ENCODE assay signal across 16 mouse cellular contexts in the genomic region with DNA sequence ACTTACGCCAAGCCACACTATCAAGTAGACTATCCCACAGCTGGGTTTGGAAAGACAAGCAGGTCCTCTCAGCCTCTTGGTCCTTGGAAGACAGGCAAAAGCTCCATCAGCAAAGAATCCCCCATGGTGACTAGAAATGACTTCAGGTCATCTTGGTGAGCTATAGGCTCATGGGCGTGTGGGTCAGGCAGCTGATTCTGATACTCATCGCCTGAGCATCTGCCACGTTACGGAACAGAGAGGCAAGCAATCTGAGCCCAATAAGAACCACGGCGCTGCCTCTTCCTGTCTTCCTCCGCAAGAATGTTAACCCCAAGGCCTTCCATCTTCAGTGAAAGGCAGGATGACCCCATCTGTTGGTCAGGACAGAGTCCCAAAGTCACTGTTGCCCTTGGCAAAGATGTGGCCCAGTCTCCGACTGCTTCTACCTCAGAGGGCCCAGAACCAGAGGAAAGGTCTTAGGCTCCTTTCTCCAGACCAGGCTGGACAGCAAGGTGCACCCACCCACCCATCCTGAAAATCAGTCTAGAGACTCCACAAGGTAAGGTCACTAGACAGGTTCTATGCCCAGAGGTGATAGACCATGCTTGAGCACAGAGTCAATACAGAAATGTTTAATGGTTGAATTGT. TPM values are rescaled to one million over a fixed set of nuclear protein-coding genes. Genes with fewer than 3 reads are reported as not detected.
DNase-seq lines count a peak whose midpoint lies in the region; ATAC-seq and TF ChIP-seq lines count a peak whose summit lies in the region.
"Had no signal": no experiment of that assay in that cellular context is flagged by ENCODE, and none has a peak within 500 bp of the region (broad histone marks: within the 10 kb centered on the region; RNA-seq: fewer than 3 reads in every experiment).

No protein-coding gene starts in this region.

- peaks cover 12% of the 10 kb centered on the region for H3K36me3 ChIP-seq in kidney, embryonic 15.5 days
- H3K36me3 ChIP-seq in kidney, adult 2 months (ENCODE audit: control insufficient read depth, insufficient read depth, low read length): no peaks in the 10 kb centered on the region; the same call in 1 of the 2 replicates
- no peaks in the 10 kb centered on the region for H3K36me3 ChIP-seq in intestine, embryonic 16.5 days (ENCODE audit: control insufficient read depth, insufficient read depth, low read length)
- H3K36me3 ChIP-seq in liver, embryonic 15.5 days (replicated peaks): peaks cover 59% of the 10 kb centered on the region
- no peaks in the 10 kb centered on the region for H3K36me3 ChIP-seq in stomach, postnatal 0 days (ENCODE audit: control insufficient read depth, insufficient read depth, low read length)
- no peaks in the 10 kb centered on the region; the same call in 1 of the 2 replicates for H3K36me3 ChIP-seq in midbrain, embryonic 11.5 days (ENCODE audit: control insufficient read depth, insufficient read depth, low read length)

- no peak for ATAC-seq in kidney, embryonic 15.5 days (replicated peaks; ENCODE audit: low FRiP score)
- no peak for ATAC-seq in intestine, embryonic 16.5 days
- ATAC-seq in liver, embryonic 15.5 days (ENCODE audit: insufficient read depth): no peak
- no peak for ATAC-seq in stomach, postnatal 0 days (ENCODE audit: low FRiP score, low TSS enrichment)
- no peak for ATAC-seq in midbrain, embryonic 11.5 days (ENCODE audit: low FRiP score)
- ATAC-seq: hindbrain, embryonic 16.5 days; Patski had no signal

- WGBS in kidney, embryonic 15.5 days: 91% methylated on average over 9 of the region's 9 CpGs
- 85% methylated on average over 9 of the region's 9 CpGs for WGBS in kidney, adult 2 months
- WGBS in intestine, embryonic 16.5 days: 92% methylated on average over 9 of the region's 9 CpGs
- WGBS in liver, embryonic 15.5 days (ENCODE audit: insufficient replicate concordance): 83% methylated on average over 9 of the region's 9 CpGs
- WGBS in stomach, postnatal 0 days: 94% methylated on average over 9 of the region's 9 CpGs
- 93% methylated on average over 9 of the region's 9 CpGs for WGBS in midbrain, embryonic 11.5 days

- no peak overlapping the region for H3K4me2 ChIP-seq in kidney, embryonic 15.5 days
- H3K4me2 ChIP-seq in intestine, embryonic 16.5 days (ENCODE audit: low read depth, low read length): no peak overlapping the region
- H3K4me2 ChIP-seq in liver, embryonic 15.5 days: no peak overlapping the region
- H3K4me2 ChIP-seq in stomach, postnatal 0 days (replicated peaks; ENCODE audit: low read depth): no peak overlapping the region
- no peak overlapping the region for H3K4me2 ChIP-seq in midbrain, embryonic 11.5 days
- H3K4me2 ChIP-seq: forebrain, embryonic 13.5 days; lung, embryonic 14.5 days had no signal

- peak overlapping the region; percentile 45; the same call in 1 of the 2 replicates for H3K27ac ChIP-seq in kidney, embryonic 15.5 days
- no peak overlapping the region for H3K27ac ChIP-seq in kidney, adult 2 months (ENCODE audit: insufficient read depth, low read depth, low read length)
- peak overlapping the region; percentile 92 for H3K27ac ChIP-seq in intestine, embryonic 16.5 days (ENCODE audit: low read length)
- H3K27ac ChIP-seq in liver, embryonic 15.5 days (replicated peaks): peak overlapping the region; percentile 96
- H3K27ac ChIP-seq in stomach, postnatal 0 days (replicated peaks): peak overlapping the region; percentile 86
- no peak overlapping the region for H3K27ac ChIP-seq in midbrain, embryonic 11.5 days (ENCODE audit: low read depth, low read length)
- H3K27ac ChIP-seq: hindbrain, embryonic 10.5 days had no signal

- no peak for TF ChIP-seq CTCF in kidney, adult 2 months (conservative IDR thresholded peaks at IDR 0.05; ENCODE audit: insufficient read depth, insufficient read length, low read depth, low read length)
- no peak for TF ChIP-seq CTCF in stomach, postnatal 0 days (IDR thresholded peaks at IDR 0.05; ENCODE audit: low read depth)

- H3K4me1 ChIP-seq in kidney, embryonic 15.5 days: peaks cover 21% of the 10 kb centered on the region
- H3K4me1 ChIP-seq in kidney, adult 2 months (ENCODE audit: control insufficient read depth, insufficient read depth, low read length): 0 out of 2 replicates have a peak, but pooled peaks cover 2% of the 10 kb centered on the region
- H3K4me1 ChIP-seq in intestine, embryonic 16.5 days (ENCODE audit: control insufficient read depth, insufficient read depth, low read length): peaks cover 29% of the 10 kb centered on the region
- peaks cover 77% of the 10 kb centered on the region for H3K4me1 ChIP-seq in liver, embryonic 15.5 days (replicated peaks)
- H3K4me1 ChIP-seq in stomach, postnatal 0 days (replicated peaks; ENCODE audit: control insufficient read depth, insufficient read depth): peaks cover 2% of the 10 kb centered on the region; the same call in 1 of the 2 replicates
- no peaks in the 10 kb centered on the region for H3K4me1 ChIP-seq in midbrain, embryonic 11.5 days (ENCODE audit: control insufficient read depth, insufficient read depth, low read length)

- TF ChIP-seq EP300 in stomach, postnatal 0 days (optimal IDR thresholded peaks at IDR 0.05): no peak

- no peak for DNase-seq in kidney, adult 2 months
- no peak for DNase-seq in stomach, postnatal 0 days (ENCODE audit: low spot score)
- no peak for DNase-seq in midbrain, embryonic 11.5 days (ENCODE audit: low spot score, missing footprints)
- DNase-seq in layer of hippocampus, adult 9-11 months: no peak
- DNase-seq: cerebellum, adult 11 months had no signal

- H3K9ac ChIP-seq in kidney, embryonic 15.5 days: no peak overlapping the region
- 0 out of 2 replicates have a peak overlapping the region, but pooled peaks have one; percentile 49 for H3K9ac ChIP-seq in intestine, embryonic 16.5 days (ENCODE audit: low read depth, low read length)
- 0 out of 2 replicates have a peak overlapping the region, but pooled peaks have one; percentile 4 for H3K9ac ChIP-seq in liver, embryonic 15.5 days
- H3K9ac ChIP-seq in stomach, postnatal 0 days (ENCODE audit: low read length): no peak overlapping the region
- H3K9ac ChIP-seq in midbrain, embryonic 11.5 days (ENCODE audit: low read length): no peak overlapping the region
- H3K9ac ChIP-seq: lung, embryonic 14.5 days had no signal

- no peaks in the 10 kb centered on the region for H3K27me3 ChIP-seq in kidney, embryonic 15.5 days
- no peaks in the 10 kb centered on the region for H3K27me3 ChIP-seq in kidney, adult 2 months (replicated peaks; ENCODE audit: control insufficient read depth, insufficient read depth, low read length)
- no peaks in the 10 kb centered on the region for H3K27me3 ChIP-seq in intestine, embryonic 16.5 days (replicated peaks; ENCODE audit: control insufficient read depth, insufficient read depth, low read length)
- no peaks in the 10 kb centered on the region for H3K27me3 ChIP-seq in liver, embryonic 15.5 days
- H3K27me3 ChIP-seq in stomach, postnatal 0 days (ENCODE audit: control insufficient read depth, insufficient read depth, low read length): no peaks in the 10 kb centered on the region
- H3K27me3 ChIP-seq in midbrain, embryonic 11.5 days (ENCODE audit: control insufficient read depth, insufficient read depth, low read length): no peaks in the 10 kb centered on the region
- H3K27me3 ChIP-seq: CH12.LX; forebrain, embryonic 13.5 days; Patski had no signal

- TF ChIP-seq POLR2A in kidney, adult 2 months (IDR thresholded peaks at IDR 0.05; ENCODE audit: low read depth, low read length): no peak

- no peaks in the 10 kb centered on the region for H3K9me3 ChIP-seq in kidney, embryonic 15.5 days (replicated peaks)
- no peaks in the 10 kb centered on the region for H3K9me3 ChIP-seq in intestine, embryonic 16.5 days (ENCODE audit: control insufficient read depth, low read length)
- H3K9me3 ChIP-seq in liver, embryonic 15.5 days (replicated peaks): no peaks in the 10 kb centered on the region
- H3K9me3 ChIP-seq in stomach, postnatal 0 days (ENCODE audit: control insufficient read depth, low read length): no peaks in the 10 kb centered on the region
- H3K9me3 ChIP-seq in midbrain, embryonic 11.5 days (ENCODE audit: control insufficient read depth, low read length): no peaks in the 10 kb centered on the region
- H3K9me3 ChIP-seq: forebrain, embryonic 13.5 days; G1E; hindbrain, embryonic 10.5 days had no signal

- no peak overlapping the region for H3K4me3 ChIP-seq in kidney, embryonic 15.5 days (replicated peaks)
- no peak overlapping the region for H3K4me3 ChIP-seq in kidney, adult 2 months (ENCODE audit: insufficient read depth, low read depth, low read length)
- no peak overlapping the region for H3K4me3 ChIP-seq in intestine, embryonic 16.5 days (ENCODE audit: low read length)
- H3K4me3 ChIP-seq in liver, embryonic 15.5 days (replicated peaks): no peak overlapping the region
- no peak overlapping the region for H3K4me3 ChIP-seq in stomach, postnatal 0 days (ENCODE audit: low read depth, low read length)
- no peak overlapping the region for H3K4me3 ChIP-seq in midbrain, embryonic 11.5 days (ENCODE audit: low read depth, low read length)
- H3K4me3 ChIP-seq: forebrain, embryonic 13.5 days; gastrocnemius, adult 2 months; hindbrain, embryonic 10.5 days had no signal

RNA-seq across cellular contexts. Expression of gene Gp9, which starts 10.5 kb away (rescaled TPM):
- polyA plus RNA-seq in kidney, embryonic 15.5 days (2015; fragmentation: Nextera tagmentation; extraction: Ambion mirVana): 1.9 and 2.0 TPM in 2 replicates
- 0.66 and 1.1 TPM in 2 replicates for polyA plus RNA-seq in kidney, adult 2 months (2012; rRNA removed)
- 1.5 and 2.0 TPM in 2 replicates for polyA plus RNA-seq in intestine, embryonic 16.5 days (2015; fragmentation: Nextera tagmentation; extraction: Ambion mirVana)
- 26.8 and 29.9 TPM in 2 replicates for polyA plus RNA-seq in liver, embryonic 15.5 days (2015; fragmentation: Nextera tagmentation; extraction: Ambion mirVana)
- polyA plus RNA-seq in stomach, postnatal 0 days (2015; fragmentation: Nextera tagmentation; extraction: Ambion mirVana): 0.38 and 0.40 TPM in 2 replicates
- polyA plus RNA-seq in midbrain, embryonic 11.5 days (2014; fragmentation: Nextera tagmentation; extraction: Ambion mirVana): 1.8 and 2.5 TPM in 2 replicates
- polyA plus RNA-seq: Patski had no signal

RNA-seq across cellular contexts. Expression of gene Rab43, which starts 23.6 kb away (rescaled TPM):
- polyA plus RNA-seq in kidney, embryonic 15.5 days (2015; fragmentation: Nextera tagmentation; extraction: Ambion mirVana): 12.6 and 12.7 TPM in 2 replicates
- 49.5 and 52.0 TPM in 2 replicates for polyA plus RNA-seq in kidney, adult 2 months (2012; rRNA removed)
- polyA plus RNA-seq in intestine, embryonic 16.5 days (2015; fragmentation: Nextera tagmentation; extraction: Ambion mirVana): 11.3 and 12.2 TPM in 2 replicates
- 33.2 and 44.8 TPM in 2 replicates for polyA plus RNA-seq in liver, embryonic 15.5 days (2015; fragmentation: Nextera tagmentation; extraction: Ambion mirVana)
- polyA plus RNA-seq in stomach, postnatal 0 days (2015; fragmentation: Nextera tagmentation; extraction: Ambion mirVana): 12.6 and 13.4 TPM in 2 replicates
- polyA plus RNA-seq in midbrain, embryonic 11.5 days (2014; fragmentation: Nextera tagmentation; extraction: Ambion mirVana): 7.7 and 8.0 TPM in 2 replicates

RNA-seq across cellular contexts. Expression of gene Gm45140, which starts 47.2 kb away (rescaled TPM):
- 2.3 and 3.9 TPM in 2 replicates for polyA plus RNA-seq in kidney, embryonic 15.5 days (2015; fragmentation: Nextera tagmentation; extraction: Ambion mirVana)
- 0.53 and 0.77 TPM in 2 replicates for polyA plus RNA-seq in kidney, adult 2 months (2012; rRNA removed)
- 3.7 and 4.1 TPM in 2 replicates for polyA plus RNA-seq in intestine, embryonic 16.5 days (2015; fragmentation: Nextera tagmentation; extraction: Ambion mirVana)
- polyA plus RNA-seq in liver, embryonic 15.5 days (2015; fragmentation: Nextera tagmentation; extraction: Ambion mirVana): 3.0 and 4.1 TPM in 2 replicates
- polyA plus RNA-seq in stomach, postnatal 0 days (2015; fragmentation: Nextera tagmentation; extraction: Ambion mirVana): 1.3 and 1.9 TPM in 2 replicates
- polyA plus RNA-seq in midbrain, embryonic 11.5 days (2014; fragmentation: Nextera tagmentation; extraction: Ambion mirVana): 1.9 and 4.0 TPM in 2 replicates

RNA-seq across cellular contexts. Expression of gene Isy1, which starts 50.2 kb away (rescaled TPM):
- polyA plus RNA-seq in kidney, embryonic 15.5 days (2015; fragmentation: Nextera tagmentation; extraction: Ambion mirVana): 57.3 and 62.9 TPM in 2 replicates
- polyA plus RNA-seq in kidney, adult 2 months (2012; rRNA removed): 14.1 and 18.4 TPM in 2 replicates
- polyA plus RNA-seq in intestine, embryonic 16.5 days (2015; fragmentation: Nextera tagmentation; extraction: Ambion mirVana): 42.5 and 50.5 TPM in 2 replicates
- polyA plus RNA-seq in liver, embryonic 15.5 days (2015; fragmentation: Nextera tagmentation; extraction: Ambion mirVana): 21.7 and 24.1 TPM in 2 replicates
- 24.6 and 27.5 TPM in 2 replicates for polyA plus RNA-seq in stomach, postnatal 0 days (2015; fragmentation: Nextera tagmentation; extraction: Ambion mirVana)
- polyA plus RNA-seq in midbrain, embryonic 11.5 days (2014; fragmentation: Nextera tagmentation; extraction: Ambion mirVana): 66.4 and 71.5 TPM in 2 replicates

RNA-seq across cellular contexts. Expression of gene Efcc1, which starts 57.7 kb away (rescaled TPM):
- 1.4 and 1.5 TPM in 2 replicates for polyA plus RNA-seq in kidney, embryonic 15.5 days (2015; fragmentation: Nextera tagmentation; extraction: Ambion mirVana)
- polyA plus RNA-seq in kidney, adult 2 months (2012; rRNA removed): 2.7 and 3.0 TPM in 2 replicates
- polyA plus RNA-seq in intestine, embryonic 16.5 days (2015; fragmentation: Nextera tagmentation; extraction: Ambion mirVana): 0.69 and 0.73 TPM in 2 replicates
- polyA plus RNA-seq in liver, embryonic 15.5 days (2015; fragmentation: Nextera tagmentation; extraction: Ambion mirVana): 0.15 and 0.16 TPM in 2 replicates
- polyA plus RNA-seq in stomach, postnatal 0 days (2015; fragmentation: Nextera tagmentation; extraction: Ambion mirVana): 1.1 and 1.4 TPM in 2 replicates
- 6.1 and 6.4 TPM in 2 replicates for polyA plus RNA-seq in midbrain, embryonic 11.5 days (2014; fragmentation: Nextera tagmentation; extraction: Ambion mirVana)
- polyA plus RNA-seq: G1E had no signal

Comparison
In these comparisons a context has a peak if more than half of its experiments do, and no peak if none do; other contexts are left out.
1. H3K27ac ChIP-seq: peak in kidney, embryonic 15.5 days (single experiment), intestine, embryonic 16.5 days (single experiment), liver, embryonic 15.5 days (single experiment) and stomach, postnatal 0 days (single experiment); none in kidney, adult 2 months (single experiment) and midbrain, embryonic 11.5 days (single experiment).
2. H3K9ac ChIP-seq: peak in intestine, embryonic 16.5 days (single experiment) and liver, embryonic 15.5 days (single experiment); none in kidney, embryonic 15.5 days (single experiment), stomach, postnatal 0 days (single experiment) and midbrain, embryonic 11.5 days (single experiment).